Comparison of ENCODE assay signal across 8 mouse cellular contexts in genomic region chr19:55806434-55807193, GRCm38 (mm10).
A peak's percentile ranks its signal among the peaks of the same experiment; 100 is the strongest.
DNase-seq lines count a peak whose midpoint lies in the region; ATAC-seq and TF ChIP-seq lines count a peak whose summit lies in the region.

No protein-coding gene starts in this region.

- H3K27ac ChIP-seq in heart, embryonic 13.5 days (replicated peaks) = peak overlapping the region; percentile 43; the same call in 1 of the 2 replicates
- peak overlapping the region; percentile 61; the same call in 1 of the 2 replicates for H3K27ac ChIP-seq in embryonic facial prominence, embryonic 11.5 days (replicated peaks; ENCODE audit: low read depth, low read length)
- H3K27ac ChIP-seq in kidney, adult 2 months (ENCODE audit: insufficient read depth, low read depth, low read length) = no peak overlapping the region; the same call in 1 of the 2 replicates
- peak overlapping the region; percentile 40 for H3K27ac ChIP-seq in midbrain, embryonic 12.5 days (replicated peaks)

- no peaks in the 10 kb centered on the region for H3K9me3 ChIP-seq in heart, embryonic 13.5 days
- H3K9me3 ChIP-seq in embryonic facial prominence, embryonic 11.5 days (replicated peaks; ENCODE audit: control insufficient read depth, low read length) = no peaks in the 10 kb centered on the region
- H3K9me3 ChIP-seq in midbrain, embryonic 12.5 days = no peaks in the 10 kb centered on the region

- DNase-seq in heart, adult 9 months (ENCODE audit: low spot score in 2 of 2) = no peak
- no peak for DNase-seq in embryonic facial prominence, embryonic 11.5 days (ENCODE audit: low spot score)
- peak; percentile 64 for DNase-seq in kidney, adult 2 months
- no peak for DNase-seq in right cerebral cortex, postnatal 36 days (ENCODE audit: low spot score in 2 of 2)
- DNase-seq in thymus, postnatal 10 days (ENCODE audit: low spot score in 2 of 2) = no peak
- no peak for DNase-seq in right cerebral cortex, postnatal 14 days

- peak overlapping the region; percentile 24; the same call in 1 of the 2 replicates for H3K4me2 ChIP-seq in heart, embryonic 13.5 days
- 0 out of 2 replicates have a peak overlapping the region, but pooled peaks have one; percentile 0 for H3K4me2 ChIP-seq in embryonic facial prominence, embryonic 11.5 days (ENCODE audit: low read depth, low read length)
- H3K4me2 ChIP-seq in midbrain, embryonic 12.5 days (replicated peaks) = no peak overlapping the region; the same call in 1 of the 2 replicates

- H3K9ac ChIP-seq in heart, embryonic 13.5 days = peak overlapping the region; percentile 57
- 0 out of 2 replicates have a peak overlapping the region, but pooled peaks have one; percentile 1 for H3K9ac ChIP-seq in embryonic facial prominence, embryonic 11.5 days (replicated peaks; ENCODE audit: low read length)
- H3K9ac ChIP-seq in midbrain, embryonic 12.5 days (replicated peaks) = no peak overlapping the region

- H3K4me3 ChIP-seq in heart, embryonic 13.5 days = no peak overlapping the region
- H3K4me3 ChIP-seq in embryonic facial prominence, embryonic 11.5 days (ENCODE audit: low read depth, low read length) = no peak overlapping the region
- no peak overlapping the region for H3K4me3 ChIP-seq in kidney, adult 2 months (ENCODE audit: insufficient read depth, low read depth, low read length)
- H3K4me3 ChIP-seq in midbrain, embryonic 12.5 days = no peak overlapping the region

- H3K4me1 ChIP-seq in heart, embryonic 13.5 days = peaks cover 30% of the 10 kb centered on the region
- peaks cover 5% of the 10 kb centered on the region for H3K4me1 ChIP-seq in embryonic facial prominence, embryonic 11.5 days (ENCODE audit: control insufficient read depth, insufficient read depth, low read length)
- H3K4me1 ChIP-seq in kidney, adult 2 months (ENCODE audit: control insufficient read depth, insufficient read depth, low read length) = peaks cover 28% of the 10 kb centered on the region
- peaks cover 18% of the 10 kb centered on the region for H3K4me1 ChIP-seq in midbrain, embryonic 12.5 days

- TF ChIP-seq POLR2A in kidney, adult 2 months (IDR thresholded peaks at IDR 0.05; ENCODE audit: low read depth, low read length) = no peak

- WGBS in heart, embryonic 13.5 days = 50% methylated on average over 12 of the region's 12 CpGs
- 40% methylated on average over 12 of the region's 12 CpGs for WGBS in embryonic facial prominence, embryonic 11.5 days
- 37% methylated on average over 12 of the region's 12 CpGs for WGBS in kidney, adult 2 months
- WGBS in midbrain, embryonic 12.5 days = 49% methylated on average over 12 of the region's 12 CpGs

- H3K36me3 ChIP-seq in heart, embryonic 13.5 days = 0 out of 2 replicates have a peak, but pooled peaks cover 3% of the 10 kb centered on the region
- no peaks in the 10 kb centered on the region for H3K36me3 ChIP-seq in embryonic facial prominence, embryonic 11.5 days (replicated peaks; ENCODE audit: control insufficient read depth, insufficient read depth, low read depth, low read length)
- no peaks in the 10 kb centered on the region for H3K36me3 ChIP-seq in kidney, adult 2 months (ENCODE audit: control insufficient read depth, insufficient read depth, low read length)
- H3K36me3 ChIP-seq in midbrain, embryonic 12.5 days = no peaks in the 10 kb centered on the region

- no peak for TF ChIP-seq CTCF in kidney, adult 2 months (conservative IDR thresholded peaks at IDR 0.05; ENCODE audit: insufficient read depth, insufficient read length, low read depth, low read length)

- no peak for ATAC-seq in heart, embryonic 13.5 days (ENCODE audit: extremely low read depth, insufficient number of reproducible peaks, low FRiP score, low TSS enrichment)
- ATAC-seq in embryonic facial prominence, embryonic 11.5 days (replicated peaks; ENCODE audit: insufficient number of reproducible peaks, low FRiP score, low TSS enrichment, low read depth) = no peak; the same call in 1 of the 2 replicates
- no peak for ATAC-seq in midbrain, embryonic 12.5 days (ENCODE audit: low FRiP score, low read depth)

- no peaks in the 10 kb centered on the region for H3K27me3 ChIP-seq in heart, embryonic 13.5 days (replicated peaks)
- H3K27me3 ChIP-seq in embryonic facial prominence, embryonic 11.5 days (ENCODE audit: control insufficient read depth, insufficient read depth, low read length) = no peaks in the 10 kb centered on the region
- no peaks in the 10 kb centered on the region for H3K27me3 ChIP-seq in kidney, adult 2 months (replicated peaks; ENCODE audit: control insufficient read depth, insufficient read depth, low read length)
- H3K27me3 ChIP-seq in midbrain, embryonic 12.5 days = no peaks in the 10 kb centered on the region
